Mouse (Mus musculus) limb, embryonic 14.5 days (tissue): ENCODE results near the gene Fas. TPM values are rescaled to one million over a fixed set of nuclear protein-coding genes. Genes with fewer than 3 reads are reported as not detected.

Experiments used
- ATAC-seq: fragments of 200-750 bp; cut with Nextera tagmentation; 2 replicates; pipeline ENCODE4 v1.8.0; 2017; ENCODE audit warnings: low read depth, moderate number of reproducible peaks, moderate TSS enrichment; ENCODE audit not compliant: low FRiP score
- DNase-seq: peaks from one replicate; pipeline ENCODE4 v3.0.0-alpha.2; 2015; ENCODE audit warnings: low spot score
- H3K27ac ChIP-seq: fragments of 300-500 bp; sonication (generic); replicated peaks from 2 replicates; pipeline ENCODE4 v1.5.1; 2014; ENCODE audit warnings: low read depth, mild to moderate bottlenecking, low read length, moderate library complexity, mixed read lengths
- H3K27me3 ChIP-seq: fragments of 300-500 bp; sonication (generic); 2 replicates; pipeline ENCODE4 v1.6.1; 2014; ENCODE audit warnings: low read length, mixed read lengths; ENCODE audit not compliant: control insufficient read depth, insufficient read depth
- H3K36me3 ChIP-seq: fragments of 300-500 bp; sonication (generic); 2 replicates; pipeline ENCODE4 v1.6.1; 2014; ENCODE audit warnings: mild to moderate bottlenecking, low read length, moderate library complexity, mixed read lengths; ENCODE audit not compliant: control insufficient read depth, insufficient read depth
- H3K4me1 ChIP-seq: fragments of 300-500 bp; sonication (generic); 2 replicates; pipeline ENCODE4 v1.6.1; 2014; ENCODE audit warnings: antibody characterized with exemption, low read length, mixed read lengths; ENCODE audit not compliant: control insufficient read depth, insufficient read depth
- H3K4me2 ChIP-seq: fragments of 300-500 bp; sonication (generic); replicated peaks from 2 replicates; pipeline ENCODE4 v1.6.1; 2014; ENCODE audit warnings: low read depth, mild to moderate bottlenecking, low read length, moderate library complexity; ENCODE audit not compliant: severe bottlenecking
- H3K4me3 ChIP-seq: fragments of 300-500 bp; sonication (generic); replicated peaks from 2 replicates; pipeline ENCODE4 v1.5.1; 2014; ENCODE audit warnings: low read length
- H3K9ac ChIP-seq: fragments of 300-500 bp; sonication (generic); 2 replicates; pipeline ENCODE4 v1.6.1; 2014; ENCODE audit warnings: mild to moderate bottlenecking, low read depth, low read length, moderate library complexity; ENCODE audit not compliant: severe bottlenecking
- H3K9me3 ChIP-seq: fragments of 300-500 bp; sonication (generic); 2 replicates; pipeline ENCODE4 v1.6.1; 2016; ENCODE audit warnings: low read length; ENCODE audit not compliant: control insufficient read depth
- POLR2A ChIP-seq: fragments of 200-500 bp; IDR thresholded peaks from 2 replicates; pipeline ENCODE4 v1.8.0; 2012; ENCODE audit warnings: inconsistent platforms, mild to moderate bottlenecking, moderate library complexity, borderline replicate concordance; ENCODE audit not compliant: insufficient read depth, insufficient read length; ENCODE audit errors: extremely low read depth
- WGBS: fragments of 180-500 bp; shearing (Covaris S2); extraction: QIAGEN DNeasy Blood & Tissue Kit; methylation state at CpG from one replicate; pipeline ENCODE4 v1.1.7; 2014; 5-methylcytosine and 5-hydroxymethylcytosine counted together
- polyA plus RNA-seq, 2 experiments: library from polyadenylated mRNA; depleted of rRNA in 1 of 2; stranded (reverse) in 1 of 2; unstranded in 1 of 2; fragments of >200 nt; fragmentation: Nextera tagmentation in 1 of 2; extraction: Ambion mirVana in 1 of 2; gene quantifications; 2 replicates each; pipeline versions ENCODE4 v1.2.1 to v1.2.3; 2012 to 2014

Fas gene
- polyA plus RNA-seq, 2 experiments = 1.7 to 4.2 TPM

DNA sequence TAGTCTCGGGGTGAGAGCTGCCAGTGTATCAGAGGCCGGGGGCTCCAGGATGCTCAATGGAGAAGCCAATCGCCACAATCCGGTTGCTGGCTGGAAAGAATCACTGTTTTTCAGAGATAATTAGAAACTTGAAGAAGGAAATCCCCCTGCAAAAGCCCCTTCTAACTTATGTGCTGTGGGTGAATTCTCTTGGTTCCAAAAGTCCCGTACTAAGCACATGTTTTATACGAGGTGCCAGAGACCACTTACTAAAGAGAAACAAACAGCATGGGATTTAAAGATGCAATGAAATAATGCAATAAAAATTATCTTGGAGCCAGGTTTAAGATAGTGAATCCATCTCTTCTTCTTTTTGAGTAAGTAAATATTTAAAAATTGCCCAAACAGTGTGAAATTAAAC lies 5.0 kb downstream of the Fas start:
- Histone ChIP-seq H3K4me2 (no peak overlapping the region), H3K27ac (no peak overlapping the region), H3K27me3 (no peaks in the 10 kb centered on the region), H3K4me3 (no peak overlapping the region), H3K36me3 (no peaks in the 10 kb centered on the region), H3K4me1 (no peaks in the 10 kb centered on the region; the same call in 1 of the 2 replicates), H3K9ac (no peak overlapping the region), H3K9me3 (no peaks in the 10 kb centered on the region)
- ATAC-seq (no peak), DNase-seq (no peak)
- 53% methylated on average over 6 of the region's 6 CpGs for WGBS
- no peak for TF ChIP-seq POLR2A

DNA sequence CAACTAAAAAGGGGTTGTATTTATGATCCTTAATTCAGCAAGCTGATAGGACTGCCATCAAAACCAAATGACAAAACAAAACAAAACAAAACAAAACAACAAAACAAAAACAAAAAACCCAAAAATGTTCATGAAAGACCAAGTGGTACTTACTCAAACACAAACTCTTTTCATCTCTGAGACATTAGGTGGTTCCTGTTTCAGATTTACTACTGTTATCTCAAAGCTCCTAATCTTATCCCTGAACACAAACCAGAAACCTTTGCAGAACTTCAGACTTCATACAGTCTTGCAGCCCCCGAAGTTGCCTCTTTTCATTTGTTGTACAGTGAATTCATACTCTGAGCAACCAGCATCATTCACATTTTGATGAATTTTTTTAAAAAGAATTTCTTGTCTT lies 8.1 kb downstream of the Fas start:
- TF ChIP-seq POLR2A = no peak
- Histone ChIP-seq H3K9ac (no peak overlapping the region), H3K36me3 (no peaks in the 10 kb centered on the region), H3K4me1 (no peaks in the 10 kb centered on the region), H3K4me3 (no peak overlapping the region), H3K27ac (no peak overlapping the region), H3K27me3 (no peaks in the 10 kb centered on the region), H3K4me2 (no peak overlapping the region), H3K9me3 (no peaks in the 10 kb centered on the region)
- ATAC-seq = no peak
- WGBS = 56% methylated on average over 1 of the region's 1 CpGs
- DNase-seq = no peak

DNA sequence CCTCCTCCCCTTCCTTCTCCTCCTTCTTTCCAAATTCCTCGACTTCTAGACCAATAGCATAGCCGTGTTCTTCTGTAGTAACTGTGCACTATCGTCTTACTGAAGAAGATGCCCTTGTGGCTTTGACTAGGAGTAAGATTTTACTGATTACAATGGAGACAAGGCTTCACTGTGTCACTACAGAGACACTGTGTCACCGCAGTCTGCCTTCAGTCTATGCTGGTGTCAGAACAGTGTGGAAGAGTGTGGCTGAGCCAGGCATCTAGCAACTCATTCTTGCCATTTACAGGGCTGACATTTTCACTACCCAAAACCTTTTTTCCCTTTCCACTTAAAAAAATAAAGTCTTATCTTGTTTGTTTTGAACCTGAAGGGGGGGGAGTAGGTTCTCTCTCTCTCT lies 8.8 kb downstream of the Fas start:
- Histone ChIP-seq H3K9me3 (no peaks in the 10 kb centered on the region), H3K4me3 (no peak overlapping the region), H3K36me3 (no peaks in the 10 kb centered on the region), H3K9ac (no peak overlapping the region), H3K4me2 (no peak overlapping the region), H3K27me3 (no peaks in the 10 kb centered on the region), H3K4me1 (no peaks in the 10 kb centered on the region), H3K27ac (no peak overlapping the region)
- DNase-seq (no peak), ATAC-seq (no peak)
- no peak for TF ChIP-seq POLR2A
- 78% methylated on average over 4 of the region's 4 CpGs for WGBS

DNA sequence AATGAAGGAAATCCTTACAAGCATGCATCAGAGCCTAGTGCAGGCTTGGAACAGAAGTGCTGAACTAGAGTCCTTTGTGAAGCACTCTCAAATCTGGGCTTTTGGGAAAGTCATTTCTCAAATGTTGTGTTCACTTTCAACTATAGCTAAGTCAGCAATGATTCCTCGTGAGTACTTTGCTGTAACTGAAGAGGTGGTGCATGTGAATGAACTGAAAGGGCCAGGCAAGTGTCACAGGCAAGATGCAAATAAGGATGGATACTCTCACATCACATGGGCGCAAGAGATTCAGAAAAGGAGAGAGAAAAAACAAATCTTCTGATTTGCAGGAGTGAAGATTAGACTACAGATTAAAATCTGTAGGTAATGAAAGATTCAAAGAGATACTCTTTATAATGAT lies 10.0 kb downstream of the Fas start:
- H3K9me3 ChIP-seq = no peaks in the 10 kb centered on the region
- H3K4me1 ChIP-seq = no peaks in the 10 kb centered on the region
- WGBS = 78% methylated on average over 2 of the region's 2 CpGs
- H3K9ac ChIP-seq = no peak overlapping the region
- no peak overlapping the region for H3K27ac ChIP-seq
- no peak for DNase-seq
- no peaks in the 10 kb centered on the region for H3K27me3 ChIP-seq
- ATAC-seq = no peak
- H3K4me3 ChIP-seq = no peak overlapping the region
- no peak overlapping the region for H3K4me2 ChIP-seq
- H3K36me3 ChIP-seq = no peaks in the 10 kb centered on the region
- TF ChIP-seq POLR2A = no peak

DNA sequence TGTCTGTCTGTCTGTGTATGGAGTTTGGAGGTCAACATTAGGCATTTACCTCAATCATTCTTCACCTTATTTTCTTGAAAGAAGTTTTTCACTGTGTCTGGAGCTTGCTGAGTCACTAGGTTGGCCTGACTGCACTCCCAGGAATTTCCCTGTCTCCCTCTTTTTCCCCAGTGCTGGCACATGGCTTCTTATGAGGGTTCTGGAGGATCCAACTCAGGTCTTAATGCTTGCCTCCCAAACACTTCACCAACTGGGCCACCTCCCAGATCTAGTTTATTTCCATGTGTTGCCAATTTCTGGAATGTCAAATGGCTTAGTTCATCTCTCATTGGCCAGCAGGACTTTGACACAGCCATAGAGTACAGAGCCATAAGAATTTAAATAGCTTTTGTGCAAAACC lies 14.5 kb downstream of the Fas start:
- no peak overlapping the region for H3K4me2 ChIP-seq
- no peak for ATAC-seq
- H3K4me3 ChIP-seq = no peak overlapping the region
- no peaks in the 10 kb centered on the region for H3K36me3 ChIP-seq
- no peaks in the 10 kb centered on the region for H3K27me3 ChIP-seq
- H3K4me1 ChIP-seq = no peaks in the 10 kb centered on the region
- TF ChIP-seq POLR2A = no peak
- DNase-seq = no peak
- no peak overlapping the region for H3K9ac ChIP-seq
- H3K27ac ChIP-seq = no peak overlapping the region
- H3K9me3 ChIP-seq = no peaks in the 10 kb centered on the region

DNA sequence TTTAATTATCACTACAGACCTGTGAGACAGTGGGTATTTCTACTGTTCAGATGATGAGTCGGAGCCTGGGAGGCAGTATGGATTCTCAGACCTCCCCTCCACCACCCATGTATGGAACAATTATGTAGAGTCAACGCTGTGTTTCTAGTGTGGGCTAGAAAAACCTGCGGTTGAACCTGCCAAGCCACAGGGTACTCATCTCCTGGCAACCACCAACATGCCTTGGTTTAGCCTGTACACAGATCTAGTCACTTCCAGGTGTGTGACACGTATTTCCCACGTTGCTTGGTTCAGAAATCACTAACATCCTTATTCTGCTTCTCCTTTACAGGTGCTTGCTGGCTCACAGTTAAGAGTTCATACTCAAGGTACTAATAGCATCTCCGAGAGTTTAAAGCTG lies 16.3 kb downstream of the Fas start:
- no peak overlapping the region for H3K4me3 ChIP-seq
- DNase-seq = no peak
- H3K27ac ChIP-seq = no peak overlapping the region
- no peak overlapping the region for H3K4me2 ChIP-seq
- TF ChIP-seq POLR2A = no peak
- WGBS = 80% methylated on average over 6 of the region's 6 CpGs
- no peaks in the 10 kb centered on the region for H3K4me1 ChIP-seq
- no peaks in the 10 kb centered on the region for H3K9me3 ChIP-seq
- H3K9ac ChIP-seq = no peak overlapping the region
- H3K27me3 ChIP-seq = no peaks in the 10 kb centered on the region
- no peaks in the 10 kb centered on the region for H3K36me3 ChIP-seq
- no peak for ATAC-seq
